ENCODE assay signal across 11 mouse cellular contexts in the genomic region with DNA sequence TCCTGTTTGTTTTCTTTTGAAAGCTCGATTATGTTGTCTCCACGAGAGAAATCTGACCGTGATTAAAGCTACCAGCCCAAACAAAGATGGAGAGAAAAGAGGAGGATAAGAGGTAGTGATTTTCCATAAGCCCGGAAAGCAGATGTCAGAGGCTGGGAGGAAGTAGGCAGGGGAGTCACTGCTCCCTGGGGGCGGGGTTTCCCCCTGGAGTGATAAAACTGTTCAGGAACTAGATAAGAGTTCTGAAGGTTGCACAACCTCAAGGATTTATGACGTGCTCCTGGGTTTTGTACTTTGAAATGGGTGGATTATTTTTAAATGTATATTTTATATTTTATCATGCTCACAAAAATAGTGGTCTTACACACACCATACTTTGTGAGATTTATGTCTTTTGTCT. TPM values are rescaled to one million over a fixed set of nuclear protein-coding genes. Genes with fewer than 3 reads are reported as not detected.
DNase-seq lines count a peak whose midpoint lies in the region; ATAC-seq and TF ChIP-seq lines count a peak whose summit lies in the region.
"Had no signal": no experiment of that assay in that cellular context is flagged by ENCODE, and none has a peak within 500 bp of the region (broad histone marks: within the 10 kb centered on the region; RNA-seq: fewer than 3 reads in every experiment).

No protein-coding gene starts in this region.

- H3K79me2 ChIP-seq in CH12.LX (replicated peaks; ENCODE audit: control insufficient read depth, extremely low read depth, insufficient read depth, poor library complexity, severe bottlenecking), result no peaks in the 10 kb centered on the region

- no peak overlapping the region for H3K27ac ChIP-seq in CH12.LX (ENCODE audit: insufficient read depth, low read depth)
- H3K27ac ChIP-seq in intestine, embryonic 16.5 days (ENCODE audit: low read length), result peak overlapping the region; percentile 33
- no peak overlapping the region for H3K27ac ChIP-seq in lung, embryonic 14.5 days (ENCODE audit: low read depth)
- H3K27ac ChIP-seq in midbrain, embryonic 16.5 days (ENCODE audit: low read length), result no peak overlapping the region
- H3K27ac ChIP-seq: embryonic facial prominence, embryonic 13.5 days; hindbrain, embryonic 12.5 days had no signal

- no peak overlapping the region for H3K4me3 ChIP-seq in CH12.LX (replicated peaks in 1 of 3; ENCODE audit: low read depth in 2 of 3, low read length in 2 of 3, poor library complexity in 1 of 3)
- no peak overlapping the region for H3K4me3 ChIP-seq in intestine, embryonic 16.5 days (ENCODE audit: low read length)
- H3K4me3 ChIP-seq in lung, embryonic 14.5 days (ENCODE audit: low read depth, low read length), result no peak overlapping the region
- H3K4me3 ChIP-seq in midbrain, embryonic 16.5 days (ENCODE audit: low read depth, low read length), result no peak overlapping the region
- H3K4me3 ChIP-seq: embryonic facial prominence, embryonic 13.5 days; hindbrain, embryonic 12.5 days; megakaryocyte, embryonic 14.5 days had no signal

- DNase-seq in CH12.LX (ENCODE audit: extremely low read depth), result peak; percentile 47
- DNase-seq in adrenal gland, postnatal 36 days, result peak; percentile 79 to 90
- DNase-seq in lung, embryonic 14.5 days, result peak; percentile 63
- no peak for DNase-seq in retina, postnatal 1 day
- no peak for DNase-seq in embryo, embryonic 11 days

- in situ Hi-C loops in CH12.LX (cut with MboI; ENCODE audit: low pct_ligation_motif_present, low pct_unique_long_range_greater_than_20kb, low sequenced_read_pairs), result no loop called here

- TF ChIP-seq CTCF in CH12.LX (conservative IDR thresholded peaks at IDR 0.05 in 1 of 2, IDR thresholded peaks at IDR 0.05 in 1 of 2; ENCODE audit: low read depth in 2 of 2, low read length in 2 of 2), result no peak
- no peak for TF ChIP-seq CTCF in lung, embryonic 14.5 days (IDR thresholded peaks at IDR 0.05; ENCODE audit: low read depth)

- H3K9me3 ChIP-seq in CH12.LX (replicated peaks; ENCODE audit: low read length), result peaks cover 10% of the 10 kb centered on the region
- H3K9me3 ChIP-seq in intestine, embryonic 16.5 days (ENCODE audit: control insufficient read depth, low read length), result no peaks in the 10 kb centered on the region
- no peaks in the 10 kb centered on the region for H3K9me3 ChIP-seq in lung, embryonic 14.5 days (ENCODE audit: low read depth, low read length)
- H3K9me3 ChIP-seq in midbrain, embryonic 16.5 days (replicated peaks; ENCODE audit: control insufficient read depth, low read length, poor library complexity, severe bottlenecking), result no peaks in the 10 kb centered on the region
- H3K9me3 ChIP-seq: embryonic facial prominence, embryonic 13.5 days; hindbrain, embryonic 12.5 days had no signal

- H3K4me2 ChIP-seq in CH12.LX (ENCODE audit: insufficient read depth, low read depth, poor library complexity, severe bottlenecking), result peak overlapping the region; percentile 62
- no peak overlapping the region for H3K4me2 ChIP-seq in intestine, embryonic 16.5 days (ENCODE audit: low read depth, low read length)
- H3K4me2 ChIP-seq in lung, embryonic 14.5 days, result no peak overlapping the region
- H3K4me2 ChIP-seq in midbrain, embryonic 16.5 days (ENCODE audit: low read length), result no peak overlapping the region
- H3K4me2 ChIP-seq: embryonic facial prominence, embryonic 13.5 days; hindbrain, embryonic 12.5 days had no signal

- no peak for TF ChIP-seq RAD21 in CH12.LX (IDR thresholded peaks at IDR 0.05; ENCODE audit: low read depth, low read length)

- dilution Hi-C loops in CH12.LX (cut with MboI; ENCODE audit: extremely low pct_ligation_motif_present, extremely low pct_unique_long_range_greater_than_20kb, low sequenced_read_pairs), result no loop called here

- peak; percentile 76 for ATAC-seq in intestine, embryonic 16.5 days
- no peak for ATAC-seq in lung, embryonic 14.5 days (ENCODE audit: insufficient read depth)
- ATAC-seq in activated CD4-positive, CD25-positive, alpha-beta regulatory T cell, adult 4 months, result no peak
- no peak for ATAC-seq in midbrain, embryonic 16.5 days

- no peak for TF ChIP-seq POLR2A in CH12.LX (IDR thresholded peaks at IDR 0.05; ENCODE audit: low read depth, low read length)

- 35% methylated on average over 6 of the region's 6 CpGs for WGBS in intestine, embryonic 16.5 days
- 18% methylated on average over 6 of the region's 6 CpGs for WGBS in lung, embryonic 14.5 days
- WGBS in midbrain, embryonic 16.5 days, result 48% methylated on average over 6 of the region's 6 CpGs

- peaks cover 34% of the 10 kb centered on the region for H3K27me3 ChIP-seq in CH12.LX (replicated peaks)
- no peaks in the 10 kb centered on the region for H3K27me3 ChIP-seq in intestine, embryonic 16.5 days (replicated peaks; ENCODE audit: control insufficient read depth, insufficient read depth, low read length)
- no peaks in the 10 kb centered on the region for H3K27me3 ChIP-seq in lung, embryonic 14.5 days (ENCODE audit: insufficient read depth, low read length)
- no peaks in the 10 kb centered on the region for H3K27me3 ChIP-seq in midbrain, embryonic 16.5 days (ENCODE audit: control insufficient read depth, insufficient read depth, low read depth, low read length)
- H3K27me3 ChIP-seq: embryonic facial prominence, embryonic 13.5 days; hindbrain, embryonic 12.5 days had no signal

- peak; percentile 45 for TF ChIP-seq EP300 in CH12.LX (IDR thresholded peaks at IDR 0.05; ENCODE audit: low read length)

- H3K36me3 ChIP-seq in CH12.LX (replicated peaks in 1 of 2; ENCODE audit: control insufficient read depth in 1 of 2, insufficient read depth in 1 of 2, low read length in 1 of 2), result no peaks in the 10 kb centered on the region
- no peaks in the 10 kb centered on the region for H3K36me3 ChIP-seq in intestine, embryonic 16.5 days (ENCODE audit: control insufficient read depth, insufficient read depth, low read length)
- H3K36me3 ChIP-seq in lung, embryonic 14.5 days (ENCODE audit: insufficient read depth), result no peaks in the 10 kb centered on the region
- H3K36me3 ChIP-seq in midbrain, embryonic 16.5 days (ENCODE audit: control insufficient read depth, insufficient read depth, low read length), result no peaks in the 10 kb centered on the region
- H3K36me3 ChIP-seq: embryonic facial prominence, embryonic 13.5 days; hindbrain, embryonic 12.5 days had no signal

- no peak overlapping the region for H3K9ac ChIP-seq in CH12.LX (ENCODE audit: insufficient read depth, low read depth)
- H3K9ac ChIP-seq in intestine, embryonic 16.5 days (ENCODE audit: low read depth, low read length), result no peak overlapping the region
- H3K9ac ChIP-seq in lung, embryonic 14.5 days, result no peak overlapping the region
- no peak overlapping the region for H3K9ac ChIP-seq in midbrain, embryonic 16.5 days (ENCODE audit: low read depth, low read length)
- H3K9ac ChIP-seq: embryonic facial prominence, embryonic 13.5 days; hindbrain, embryonic 12.5 days had no signal

- peaks cover 0 to 11% of the 10 kb centered on the region in 2 experiments; a peak in 2 of 4 replicates for H3K4me1 ChIP-seq in CH12.LX (ENCODE audit: control insufficient read depth in 1 of 2, insufficient read depth in 2 of 2)
- peaks cover 18% of the 10 kb centered on the region for H3K4me1 ChIP-seq in intestine, embryonic 16.5 days (ENCODE audit: control insufficient read depth, insufficient read depth, low read length)
- no peaks in the 10 kb centered on the region; the same call in 1 of the 2 replicates for H3K4me1 ChIP-seq in lung, embryonic 14.5 days (ENCODE audit: insufficient read depth)
- H3K4me1 ChIP-seq in midbrain, embryonic 16.5 days (ENCODE audit: control insufficient read depth, insufficient read depth, low read length), result peaks cover 10% of the 10 kb centered on the region

TF ChIP-seq in CH12.LX, 34 proteins besides CTCF, POLR2A, EP300 and RAD21:
- TF ChIP-seq SMC3 (IDR thresholded peaks at IDR 0.05; ENCODE audit: low read depth, low read length) (no peak), ETS1 (conservative IDR thresholded peaks at IDR 0.05; ENCODE audit: low read depth, low read length) (no peak), MAZ (IDR thresholded peaks at IDR 0.05; ENCODE audit: low read depth, low read length) (no peak), IRF4 (IDR thresholded peaks at IDR 0.05; ENCODE audit: low read depth, low read length) (no peak), TCF12 (IDR thresholded peaks at IDR 0.05; ENCODE audit: low read depth, low read length) (no peak), USF2 (conservative IDR thresholded peaks at IDR 0.05; ENCODE audit: low read depth, low read length) (no peak), MYC (IDR thresholded peaks at IDR 0.05; ENCODE audit: low read depth, low read length) (no peak)
TF ChIP-seq in CH12.LX: peak in this region for 0.

RNA-seq across cellular contexts. Expression of gene Mical2, which starts 8.4 kb away (rescaled TPM):
- not detected in 2 replicates for total RNA-seq in CH12.LX (2012; rRNA removed)
- not detected in 2 replicates for total RNA-seq in CH12.LX (2014; rRNA removed)
- polyA plus RNA-seq in CH12.LX (2012; ENCODE audit: insufficient read length, low read depth), result not detected in 2 replicates
- 10 to 100 TPM in 1 of 2 experiments, 1 to 10 TPM in 1; 8.5 to 19.7 TPM for total RNA-seq in adrenal gland, postnatal 36 days (2021)
- polyA plus RNA-seq in intestine, embryonic 16.5 days (2015; fragmentation: Nextera tagmentation; extraction: Ambion mirVana), result 18.3 and 19.0 TPM in 2 replicates
- polyA plus RNA-seq in lung, embryonic 14.5 days (2014; fragmentation: Nextera tagmentation; extraction: Ambion mirVana), result 15.3 and 18.3 TPM in 2 replicates
- polyA plus RNA-seq in activated CD4-positive, CD25-positive, alpha-beta regulatory T cell, adult 4 months (2017; shearing (Covaris generic)), result 1 to 10 TPM; 1.2 to 3.0 TPM
- 3.5 and 5.1 TPM in 2 replicates for polyA plus RNA-seq in midbrain, embryonic 16.5 days (2015; fragmentation: Nextera tagmentation; extraction: Ambion mirVana)

RNA-seq across cellular contexts. Expression of gene Dkk3, which starts 58.4 kb away (rescaled TPM):
- total RNA-seq in CH12.LX (2012; rRNA removed), result 0.38 and 0.59 TPM in 2 replicates
- 0.55 and 0.62 TPM in 2 replicates for total RNA-seq in CH12.LX (2014; rRNA removed)
- polyA plus RNA-seq in CH12.LX (2012; ENCODE audit: insufficient read length, low read depth), result 0.48 and 0.54 TPM in 2 replicates
- 10 to 100 TPM; 15.9 to 18.9 TPM for total RNA-seq in adrenal gland, postnatal 36 days (2021)
- 26.1 and 26.7 TPM in 2 replicates for polyA plus RNA-seq in intestine, embryonic 16.5 days (2015; fragmentation: Nextera tagmentation; extraction: Ambion mirVana)
- 25.1 and 28.1 TPM in 2 replicates for polyA plus RNA-seq in lung, embryonic 14.5 days (2014; fragmentation: Nextera tagmentation; extraction: Ambion mirVana)
- under 1 TPM; 0.42 to 0.54 TPM for polyA plus RNA-seq in activated CD4-positive, CD25-positive, alpha-beta regulatory T cell, adult 4 months (2017; shearing (Covaris generic))
- polyA plus RNA-seq in midbrain, embryonic 16.5 days (2015; fragmentation: Nextera tagmentation; extraction: Ambion mirVana), result 26.9 and 35.1 TPM in 2 replicates

Comparison
In these comparisons a context has a peak if more than half of its experiments do, and no peak if none do; other contexts are left out.
1. DNase-seq: peak in CH12.LX (single experiment), adrenal gland, postnatal 36 days (2 of 2) and lung, embryonic 14.5 days (single experiment); none in retina, postnatal 1 day (single experiment) and embryo, embryonic 11 days (single experiment).
2. RNA of gene Dkk3, which starts 58.4 kb away (polyA plus RNA-seq): 26.9 to 35.1 TPM in midbrain, embryonic 16.5 days, 26.1 to 26.7 TPM in intestine, embryonic 16.5 days and 25.1 to 28.1 TPM in lung, embryonic 14.5 days; 0.48 to 0.54 TPM in CH12.LX and 0.42 to 0.54 TPM in activated CD4-positive, CD25-positive, alpha-beta regulatory T cell, adult 4 months; every median in the first group is over 10 times any median in the second.